Mouse (Mus musculus) cortical plate, adult 2 months (tissue): ENCODE measurements around the gene Foxj1.

ENCODE experiments used
- CTCF ChIP-seq: fragments of 200-500 bp; IDR thresholded peaks from 2 replicates; pipeline ENCODE4 v1.5.1; 2011; ENCODE audit warnings: mild to moderate bottlenecking, control low read depth, low read length; ENCODE audit not compliant: insufficient read depth; ENCODE audit errors: extremely low read depth
- POLR2A ChIP-seq: fragments of 200-500 bp; IDR thresholded peaks from 2 replicates; pipeline ENCODE4 v1.6.1; 2011; ENCODE audit warnings: mild to moderate bottlenecking, low read length, control low read depth; ENCODE audit not compliant: insufficient read depth; ENCODE audit errors: extremely low read depth

- TF ChIP-seq POLR2A (no peak), CTCF (no peak)
These were observed 33.9 kb upstream of the Foxj1 start for GRCm38 (mm10) chr11:116369051-116369450.
